Mouse (Mus musculus) thymus, adult 2 months (tissue): ENCODE measurements around the gene Cops4. TPM values are rescaled to one million over a fixed set of nuclear protein-coding genes. Genes with fewer than 3 reads are reported as not detected.

Experiments used
- DNase-seq: peaks from one replicate; pipeline ENCODE4 v3.0.0; 2021
- H3K27ac ChIP-seq: fragments of 200-500 bp; 2 replicates; pipeline ENCODE4 v1.5.1; 2012; ENCODE audit warnings: low read length, control low read depth; ENCODE audit not compliant: control insufficient read depth, insufficient read depth
- H3K27me3 ChIP-seq: fragments of 200-500 bp; 2 replicates; pipeline ENCODE4 v1.6.1; 2012; ENCODE audit warnings: mild to moderate bottlenecking, low read length, moderate library complexity, mixed read lengths; ENCODE audit not compliant: control insufficient read depth, insufficient read depth
- H3K36me3 ChIP-seq: fragments of 200-500 bp; 2 replicates; pipeline ENCODE4 v1.6.1; 2012; ENCODE audit warnings: mild to moderate bottlenecking, low read length, moderate library complexity; ENCODE audit not compliant: control insufficient read depth, insufficient read depth
- H3K4me1 ChIP-seq: fragments of 200-500 bp; replicated peaks from 2 replicates; pipeline ENCODE4 v1.6.1; 2012; ENCODE audit warnings: low read length; ENCODE audit not compliant: control insufficient read depth, insufficient read depth
- H3K4me3 ChIP-seq: fragments of 200-500 bp; 2 replicates; pipeline ENCODE4 v1.5.1; 2012; ENCODE audit warnings: mild to moderate bottlenecking, low read length, control low read depth, moderate library complexity; ENCODE audit not compliant: control insufficient read depth, insufficient read depth
- CTCF ChIP-seq: fragments of 200-500 bp; IDR thresholded peaks from 2 replicates; pipeline ENCODE4 v1.5.1; 2012; ENCODE audit warnings: mild to moderate bottlenecking, control low read depth, low read length, moderate library complexity, borderline replicate concordance; ENCODE audit not compliant: control insufficient read depth, poor library complexity, insufficient read depth; ENCODE audit errors: extremely low read depth
- POLR2A ChIP-seq: fragments of 200-500 bp; IDR thresholded peaks from 2 replicates; pipeline ENCODE4 v1.6.1; 2012; ENCODE audit warnings: mild to moderate bottlenecking, low read length, control low read depth, moderate library complexity; ENCODE audit not compliant: control insufficient read depth, poor library complexity, insufficient read depth; ENCODE audit errors: extremely low read depth
- WGBS: fragments of 180-500 bp; shearing (Covaris S2); methylation state at CpG from one replicate; pipeline ENCODE4 v1.1.7; 2018; 5-methylcytosine and 5-hydroxymethylcytosine counted together
- polyA plus RNA-seq: library from polyadenylated mRNA; depleted of rRNA; stranded (reverse); fragments of >200 nt; gene quantifications from 2 replicates; pipeline ENCODE4 v1.2.3, GENCODE M21; 2012; rRNA removed

Gene Cops4
- polyA plus RNA-seq, 1 experiment: 24.8 TPM

GRCm38 (mm10) chr5:100587626-100588025 lies 69.5 kb downstream of the Cops4 start:
- Histone ChIP-seq H3K36me3 (no peaks in the 10 kb centered on the region), H3K27ac (no peak overlapping the region), H3K4me1 (peaks cover 18% of the 10 kb centered on the region), H3K4me3 (no peak overlapping the region), H3K27me3 (no peaks in the 10 kb centered on the region)
- 12% methylated on average over 2 of the region's 2 CpGs for WGBS
- TF ChIP-seq POLR2A (no peak), CTCF (no peak)
- DNase-seq: no peak

- WGBS: 46% methylated on average over 5 of the region's 5 CpGs
- TF ChIP-seq CTCF (no peak), POLR2A (no peak)
- Histone ChIP-seq H3K4me1 (peaks cover 6% of the 10 kb centered on the region), H3K27me3 (no peaks in the 10 kb centered on the region), H3K36me3 (no peaks in the 10 kb centered on the region), H3K4me3 (no peak overlapping the region), H3K27ac (no peak overlapping the region)
- DNase-seq: no peak
Observed at GRCm38 (mm10) chr5:100590505-100590904, 72.4 kb downstream of the Cops4 start.

- TF ChIP-seq POLR2A: no peak
- no peak for TF ChIP-seq CTCF
- no peak for DNase-seq
- Histone ChIP-seq H3K4me3 (no peak overlapping the region), H3K27ac (no peak overlapping the region), H3K4me1 (peaks cover 5% of the 10 kb centered on the region; the same call in 1 of the 2 replicates), H3K27me3 (no peaks in the 10 kb centered on the region), H3K36me3 (no peaks in the 10 kb centered on the region)
- WGBS: 90% methylated on average over 13 of the region's 13 CpGs
Observed at GRCm38 (mm10) chr5:100594803-100595467, 76.8 kb downstream of the Cops4 start.

- no peak overlapping the region for H3K27ac ChIP-seq
- no peaks in the 10 kb centered on the region for H3K27me3 ChIP-seq
- TF ChIP-seq POLR2A (no peak), CTCF (no peak)
- 83% methylated on average over 6 of the region's 6 CpGs for WGBS
- no peak overlapping the region for H3K4me3 ChIP-seq
- H3K36me3 ChIP-seq: no peaks in the 10 kb centered on the region
- DNase-seq: no peak
- peaks cover 5% of the 10 kb centered on the region; the same call in 1 of the 2 replicates for H3K4me1 ChIP-seq
Observed at GRCm38 (mm10) chr5:100595999-100596398, 77.9 kb downstream of the Cops4 start.

Other genes starting within 250 kb of the Cops4 start
- 222 and 264 TPM in 2 replicates for gene Sec31a, start 102.1 kb upstream of the Cops4 start, polyA plus RNA-seq
- gene Lin54, start 17.7 kb upstream of the Cops4 start, polyA plus RNA-seq: 12.7 and 15.6 TPM in 2 replicates
- 118 and 153 TPM in 2 replicates for gene Plac8, start 53.9 kb downstream of the Cops4 start, polyA plus RNA-seq
- 90.2 and 114 TPM in 2 replicates for gene Coq2, start 156.8 kb downstream of the Cops4 start, polyA plus RNA-seq
- 3.1 and 4.7 TPM in 2 replicates for gene Hpse, start 201.4 kb downstream of the Cops4 start, polyA plus RNA-seq